Mouse (Mus musculus): Measurements from ENCODE around the gene Hpse2. TPM values are rescaled to one million over a fixed set of nuclear protein-coding genes. Genes with fewer than 3 reads are reported as not detected.

Hpse2 gene
- polyA plus RNA-seq, 1 experiment from 2014 or later, result 0.05 TPM

DNA sequence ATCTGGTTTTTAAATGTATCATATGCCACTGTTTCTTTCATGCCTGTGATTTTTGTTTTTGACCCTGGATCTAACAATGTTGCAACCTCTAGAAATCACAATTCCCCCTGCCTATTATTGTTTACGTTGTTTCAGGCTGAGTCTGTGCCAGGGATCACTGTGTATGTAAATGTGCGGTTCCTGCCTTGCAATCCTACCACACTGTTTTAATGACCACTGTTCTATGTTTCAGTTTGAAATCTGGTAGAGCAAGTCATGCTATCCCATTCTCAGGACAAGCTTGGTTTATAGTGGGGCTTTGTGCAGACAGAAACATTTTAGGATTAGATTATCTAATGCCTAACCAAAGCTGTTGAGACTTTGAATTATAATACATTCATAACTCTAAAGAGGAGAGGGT is 571.9 kb downstream of the Hpse2 start:
- 91% methylated on average over 2 of the region's 2 CpGs for WGBS
- no peak for DNase-seq (ENCODE audit: low spot score)

DNA sequence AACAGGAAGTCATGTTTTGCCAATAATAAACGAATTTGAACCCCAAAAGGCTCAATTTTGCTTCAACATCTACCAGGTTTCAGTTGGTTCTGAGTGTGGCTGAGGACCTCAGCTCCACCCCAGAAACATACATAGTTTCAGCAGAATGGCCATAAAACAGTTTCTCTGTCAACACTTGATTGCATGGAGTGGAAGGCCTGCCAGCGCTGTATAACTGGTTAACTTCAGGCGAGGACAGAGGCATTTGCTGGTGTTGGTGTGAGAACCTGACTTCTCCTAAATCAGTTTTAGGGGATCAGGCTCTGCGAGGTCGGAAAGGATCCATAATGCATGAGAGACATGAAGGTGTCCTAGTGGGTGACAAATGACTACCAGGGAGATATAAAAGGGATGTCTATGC is 578.0 kb downstream of the Hpse2 start:
- Histone ChIP-seq H3K36me3 (ENCODE audit: control insufficient read depth, insufficient read depth, low read length) (no peaks in the 10 kb centered on the region), H3K9me3 (ENCODE audit: control insufficient read depth, low read length) (no peaks in the 10 kb centered on the region), H3K4me2 (no peak overlapping the region), H3K27me3 (replicated peaks; ENCODE audit: control insufficient read depth, insufficient read depth, low read length) (no peaks in the 10 kb centered on the region), H3K4me1 (replicated peaks; ENCODE audit: control insufficient read depth, insufficient read depth, low read length) (no peaks in the 10 kb centered on the region), H3K9ac (ENCODE audit: low read depth, low read length) (no peak overlapping the region), H3K27ac (ENCODE audit: low read depth, low read length) (no peak overlapping the region), H3K4me3 (ENCODE audit: low read depth, low read length) (no peak overlapping the region)
- WGBS, result 71% methylated on average over 5 of the region's 5 CpGs
- ATAC-seq (replicated peaks; ENCODE audit: low FRiP score) (no peak), DNase-seq (ENCODE audit: low spot score) (no peak)

More for the DNA sequence above, 571.9 kb downstream of the Hpse2 start:
- Histone ChIP-seq H3K4me1 (replicated peaks; ENCODE audit: control insufficient read depth, insufficient read depth, low read length) (no peaks in the 10 kb centered on the region), H3K27ac (ENCODE audit: low read depth, low read length) (no peak overlapping the region), H3K36me3 (ENCODE audit: control insufficient read depth, insufficient read depth, low read length) (no peaks in the 10 kb centered on the region), H3K4me3 (ENCODE audit: low read depth, low read length) (no peak overlapping the region), H3K9me3 (ENCODE audit: control insufficient read depth, low read length) (no peaks in the 10 kb centered on the region), H3K4me2 (no peak overlapping the region), H3K27me3 (replicated peaks; ENCODE audit: control insufficient read depth, insufficient read depth, low read length) (no peaks in the 10 kb centered on the region), H3K9ac (ENCODE audit: low read depth, low read length) (no peak overlapping the region)
- ATAC-seq (replicated peaks; ENCODE audit: low FRiP score), result no peak

DNA sequence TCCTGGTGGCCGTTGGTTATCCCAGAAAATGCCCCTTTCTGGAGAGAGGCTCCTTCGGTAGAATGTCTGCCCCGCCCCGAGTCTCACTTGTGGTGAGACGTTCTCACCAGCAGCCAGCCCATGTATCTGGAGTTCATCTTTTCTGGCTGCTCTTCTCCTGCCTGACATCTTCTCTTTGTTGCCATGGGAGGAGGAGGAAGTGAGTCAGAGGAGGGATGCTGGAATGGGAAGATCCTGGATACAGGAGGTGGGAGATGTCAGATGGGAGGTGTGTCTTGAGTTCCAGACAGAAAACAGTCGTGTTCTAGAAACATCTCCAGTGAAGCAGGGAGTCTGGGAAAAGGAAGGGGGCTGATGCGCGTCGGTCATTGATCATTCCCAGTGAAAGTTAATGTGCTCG is 578.7 kb downstream of the Hpse2 start:
- Histone ChIP-seq H3K9ac (ENCODE audit: low read depth, low read length) (no peak overlapping the region), H3K4me1 (replicated peaks; ENCODE audit: control insufficient read depth, insufficient read depth, low read length) (no peaks in the 10 kb centered on the region), H3K9me3 (ENCODE audit: control insufficient read depth, low read length) (no peaks in the 10 kb centered on the region), H3K27ac (ENCODE audit: low read depth, low read length) (no peak overlapping the region), H3K4me2 (no peak overlapping the region), H3K4me3 (ENCODE audit: low read depth, low read length) (no peak overlapping the region), H3K27me3 (replicated peaks; ENCODE audit: control insufficient read depth, insufficient read depth, low read length) (no peaks in the 10 kb centered on the region), H3K36me3 (ENCODE audit: control insufficient read depth, insufficient read depth, low read length) (no peaks in the 10 kb centered on the region)
- DNase-seq (ENCODE audit: low spot score) (no peak), ATAC-seq (replicated peaks; ENCODE audit: low FRiP score) (no peak)
- WGBS, result 78% methylated on average over 10 of the region's 10 CpGs

DNA sequence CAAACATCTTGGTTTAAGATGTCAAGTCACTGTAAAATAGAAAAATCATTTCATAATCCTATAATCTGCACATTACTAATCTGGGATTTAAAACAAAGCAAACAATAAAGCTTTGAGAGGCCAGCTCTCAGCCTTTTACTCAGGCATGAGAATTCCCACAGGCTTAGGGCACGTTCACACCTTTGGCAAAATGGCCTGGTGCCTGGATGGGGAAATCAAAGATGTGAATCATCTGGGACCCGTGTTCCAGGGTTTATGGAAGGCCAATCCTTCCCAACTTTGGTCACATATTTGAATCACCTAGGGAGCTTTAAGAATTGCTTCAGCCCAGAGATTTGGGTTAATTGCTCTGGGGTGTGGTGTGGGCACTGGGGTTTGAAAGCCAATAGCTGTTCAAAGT is 590.3 kb downstream of the Hpse2 start:
- H3K36me3 ChIP-seq (ENCODE audit: control insufficient read depth, insufficient read depth, low read length), result no peaks in the 10 kb centered on the region
- no peak overlapping the region for H3K4me2 ChIP-seq
- no peak overlapping the region for H3K4me3 ChIP-seq (ENCODE audit: low read depth, low read length)
- 63% methylated on average over 2 of the region's 2 CpGs for WGBS
- H3K4me1 ChIP-seq (replicated peaks; ENCODE audit: control insufficient read depth, insufficient read depth, low read length), result no peaks in the 10 kb centered on the region
- H3K9me3 ChIP-seq (ENCODE audit: control insufficient read depth, low read length), result no peaks in the 10 kb centered on the region
- no peak overlapping the region for H3K9ac ChIP-seq (ENCODE audit: low read depth, low read length)
- ATAC-seq (replicated peaks; ENCODE audit: low FRiP score), result no peak
- DNase-seq (ENCODE audit: low spot score), result no peak
- peaks cover 11% of the 10 kb centered on the region for H3K27me3 ChIP-seq (replicated peaks; ENCODE audit: control insufficient read depth, insufficient read depth, low read length)
- H3K27ac ChIP-seq (ENCODE audit: low read depth, low read length), result no peak overlapping the region

DNA sequence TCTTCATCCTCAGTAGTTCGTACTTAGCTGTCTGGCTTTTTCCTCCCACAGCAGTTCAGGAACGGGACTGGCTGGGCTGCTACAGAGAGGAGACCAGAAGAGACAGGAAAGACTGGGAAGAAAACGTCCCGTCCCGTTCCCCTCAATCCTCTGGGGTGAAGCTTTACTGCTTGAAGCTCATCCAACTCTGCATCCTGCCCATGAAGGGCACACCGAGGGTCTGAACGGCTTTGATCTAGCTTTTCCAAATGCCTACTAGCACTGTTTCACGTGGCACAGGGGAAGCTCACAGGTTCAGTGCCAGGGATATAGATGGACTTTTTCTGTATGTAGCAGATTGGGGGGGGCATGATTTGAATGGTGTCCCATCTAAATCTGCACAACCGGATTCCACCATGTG is 592.4 kb downstream of the Hpse2 start:
- WGBS, result 33% methylated on average over 9 of the region's 9 CpGs
- Histone ChIP-seq H3K4me3 (ENCODE audit: low read depth, low read length) (no peak overlapping the region), H3K9ac (ENCODE audit: low read depth, low read length) (no peak overlapping the region), H3K4me2 (peak overlapping the region; percentile 70), H3K9me3 (ENCODE audit: control insufficient read depth, low read length) (no peaks in the 10 kb centered on the region), H3K36me3 (ENCODE audit: control insufficient read depth, insufficient read depth, low read length) (no peaks in the 10 kb centered on the region), H3K27me3 (replicated peaks; ENCODE audit: control insufficient read depth, insufficient read depth, low read length) (peaks cover 11% of the 10 kb centered on the region), H3K27ac (ENCODE audit: low read depth, low read length) (no peak overlapping the region), H3K4me1 (replicated peaks; ENCODE audit: control insufficient read depth, insufficient read depth, low read length) (no peaks in the 10 kb centered on the region)
- DNase-seq (ENCODE audit: low spot score), result no peak
- ATAC-seq (replicated peaks; ENCODE audit: low FRiP score), result no peak

DNA sequence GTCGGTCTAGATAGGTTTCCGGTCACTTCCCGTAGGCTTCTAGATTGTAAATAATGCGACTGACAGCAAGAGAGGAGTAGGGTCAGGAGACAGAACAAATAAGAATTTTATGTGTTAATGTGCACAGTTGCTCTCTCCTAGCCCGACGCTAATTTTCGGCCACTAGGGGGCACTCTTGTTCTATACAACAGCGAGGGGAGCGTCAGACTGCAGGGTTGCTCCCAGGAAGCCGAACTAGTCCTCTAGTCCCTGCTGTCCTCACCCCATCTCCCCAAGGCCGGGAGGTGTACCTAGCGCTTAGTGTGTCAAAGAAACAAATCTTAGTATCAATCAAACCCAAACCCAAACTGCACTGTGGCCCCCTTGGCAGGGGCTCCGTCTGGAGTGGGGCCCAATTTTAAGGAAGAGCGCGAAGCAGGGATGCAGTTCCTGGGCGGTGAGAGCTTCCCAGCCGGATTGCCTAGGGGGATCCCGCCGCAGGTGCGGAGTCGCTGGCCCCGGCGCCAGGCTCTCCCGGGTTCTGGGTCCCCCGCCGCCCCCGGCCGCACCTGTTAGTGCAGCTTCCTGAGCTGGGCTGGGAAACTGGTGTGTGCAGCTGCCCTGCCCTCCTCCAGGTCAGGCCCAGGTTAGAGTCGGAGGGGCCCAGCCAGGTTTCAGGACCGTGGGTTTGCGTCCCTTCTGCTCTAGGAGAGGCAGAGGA is 593.1 kb downstream of the Hpse2 start:
- peak overlapping the region; percentile 70 for H3K4me2 ChIP-seq
- ATAC-seq (replicated peaks; ENCODE audit: low FRiP score) (peak; percentile 61; the same call in 1 of the 2 replicates), DNase-seq (ENCODE audit: low spot score) (peak; percentile 90)
- 2% methylated on average over 31 of the region's 31 CpGs for WGBS
- H3K27me3 ChIP-seq (replicated peaks; ENCODE audit: control insufficient read depth, insufficient read depth, low read length), result peaks cover 11% of the 10 kb centered on the region
- H3K4me3 ChIP-seq (ENCODE audit: low read depth, low read length), result peak overlapping the region; percentile 34
- H3K9me3 ChIP-seq (ENCODE audit: control insufficient read depth, low read length), result no peaks in the 10 kb centered on the region
- no peaks in the 10 kb centered on the region for H3K4me1 ChIP-seq (replicated peaks; ENCODE audit: control insufficient read depth, insufficient read depth, low read length)
- H3K9ac ChIP-seq (ENCODE audit: low read depth, low read length), result no peak overlapping the region
- no peak overlapping the region for H3K27ac ChIP-seq (ENCODE audit: low read depth, low read length)
- no peaks in the 10 kb centered on the region for H3K36me3 ChIP-seq (ENCODE audit: control insufficient read depth, insufficient read depth, low read length)

DNA sequence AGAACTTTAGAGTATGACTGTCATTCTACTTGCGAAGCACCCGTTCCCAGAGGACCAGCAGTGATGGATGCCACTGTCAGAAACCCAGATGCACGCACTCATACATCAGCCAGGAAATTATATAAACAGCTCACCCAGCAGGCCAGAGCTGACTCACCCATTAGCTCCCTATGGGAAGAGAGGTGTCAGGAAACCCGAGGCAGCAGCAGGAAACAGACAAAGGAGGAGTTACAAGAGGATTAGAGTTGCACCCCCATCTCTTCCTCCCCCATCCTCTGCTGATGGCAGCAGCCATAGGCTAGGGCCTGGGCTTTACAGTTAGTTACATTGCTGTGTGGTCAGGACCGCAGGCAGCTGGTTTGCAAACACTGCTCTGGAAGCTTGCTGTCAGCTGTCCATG is 599.8 kb downstream of the Hpse2 start:
- H3K36me3 ChIP-seq (ENCODE audit: control insufficient read depth, insufficient read depth, low read length), result no peaks in the 10 kb centered on the region
- DNase-seq (ENCODE audit: low spot score), result no peak
- H3K4me1 ChIP-seq (replicated peaks; ENCODE audit: control insufficient read depth, insufficient read depth, low read length), result 0 out of 2 replicates have a peak, but pooled peaks cover 3% of the 10 kb centered on the region
- no peak overlapping the region for H3K9ac ChIP-seq (ENCODE audit: low read depth, low read length)
- 35% methylated on average over 5 of the region's 5 CpGs for WGBS
- H3K9me3 ChIP-seq (ENCODE audit: control insufficient read depth, low read length), result no peaks in the 10 kb centered on the region
- no peak overlapping the region for H3K27ac ChIP-seq (ENCODE audit: low read depth, low read length)
- H3K4me3 ChIP-seq (ENCODE audit: low read depth, low read length), result no peak overlapping the region
- no peaks in the 10 kb centered on the region; the same call in 1 of the 2 replicates for H3K27me3 ChIP-seq (replicated peaks; ENCODE audit: control insufficient read depth, insufficient read depth, low read length)
- no peak for ATAC-seq (replicated peaks; ENCODE audit: low FRiP score)
- no peak overlapping the region for H3K4me2 ChIP-seq

DNA sequence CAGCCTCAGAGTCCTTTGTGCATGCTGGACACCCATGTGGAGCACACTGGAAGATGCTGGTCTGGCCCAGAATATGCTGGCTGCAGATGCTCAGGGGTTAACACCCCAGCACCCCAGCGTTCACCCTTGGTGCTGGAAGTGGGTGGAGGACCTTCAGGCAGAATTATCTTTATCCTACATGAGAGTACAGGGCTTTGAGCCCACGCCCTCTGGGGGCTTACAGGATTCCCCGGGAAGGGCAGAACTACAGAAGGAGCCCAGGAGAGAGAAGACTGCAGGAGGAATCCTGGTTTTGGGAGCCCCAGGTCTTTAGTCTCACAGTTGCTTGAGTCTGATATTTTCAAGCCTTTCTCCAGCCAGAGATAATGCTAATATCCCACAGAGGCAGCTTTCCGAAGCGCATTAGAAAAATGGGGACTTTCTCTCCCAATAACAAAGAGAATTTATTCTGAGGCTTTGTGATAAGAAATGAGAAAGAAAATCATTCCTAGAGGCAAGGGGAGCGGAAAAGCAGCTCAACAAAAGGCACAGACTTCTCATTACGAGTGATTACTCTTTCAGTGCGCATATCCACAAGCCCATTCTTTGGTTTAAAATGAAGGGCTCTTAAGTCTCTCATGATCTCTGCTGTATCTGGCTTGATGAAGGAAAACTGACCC is 602.5 kb downstream of the Hpse2 start:
- no peak overlapping the region for H3K4me2 ChIP-seq
- H3K9me3 ChIP-seq (ENCODE audit: control insufficient read depth, low read length), result no peaks in the 10 kb centered on the region
- H3K9ac ChIP-seq (ENCODE audit: low read depth, low read length), result no peak overlapping the region
- DNase-seq (ENCODE audit: low spot score) (no peak), ATAC-seq (replicated peaks; ENCODE audit: low FRiP score) (no peak)
- H3K4me1 ChIP-seq (replicated peaks; ENCODE audit: control insufficient read depth, insufficient read depth, low read length), result 0 out of 2 replicates have a peak, but pooled peaks cover 3% of the 10 kb centered on the region
- no peak overlapping the region for H3K27ac ChIP-seq (ENCODE audit: low read depth, low read length)
- WGBS, result 54% methylated on average over 8 of the region's 8 CpGs
- H3K36me3 ChIP-seq (ENCODE audit: control insufficient read depth, insufficient read depth, low read length), result no peaks in the 10 kb centered on the region
- H3K27me3 ChIP-seq (replicated peaks; ENCODE audit: control insufficient read depth, insufficient read depth, low read length), result no peaks in the 10 kb centered on the region; the same call in 1 of the 2 replicates
- no peak overlapping the region for H3K4me3 ChIP-seq (ENCODE audit: low read depth, low read length)

DNA sequence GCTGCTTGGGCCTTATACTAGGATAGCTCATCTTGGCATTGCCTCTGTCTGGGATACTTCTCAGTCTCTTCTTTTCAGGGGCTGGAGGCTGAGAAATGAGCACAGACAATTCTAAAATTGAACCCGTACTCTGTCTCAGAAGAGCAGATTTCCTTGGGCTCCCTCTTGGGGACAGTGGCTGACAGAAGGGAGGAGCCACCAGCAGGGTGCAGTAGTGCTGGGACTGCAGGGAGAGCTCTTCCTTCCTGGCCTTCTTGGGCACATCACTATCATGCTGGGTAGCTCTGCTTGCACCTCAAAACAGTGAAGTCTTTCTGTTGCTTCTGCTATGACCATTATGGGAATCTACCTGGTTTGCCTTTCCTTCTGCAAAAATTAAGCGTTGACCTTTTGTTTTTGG is 603.0 kb downstream of the Hpse2 start:
- Histone ChIP-seq H3K9me3 (ENCODE audit: control insufficient read depth, low read length) (no peaks in the 10 kb centered on the region), H3K4me2 (no peak overlapping the region), H3K36me3 (ENCODE audit: control insufficient read depth, insufficient read depth, low read length) (no peaks in the 10 kb centered on the region), H3K27ac (ENCODE audit: low read depth, low read length) (no peak overlapping the region), H3K27me3 (replicated peaks; ENCODE audit: control insufficient read depth, insufficient read depth, low read length) (no peaks in the 10 kb centered on the region; the same call in 1 of the 2 replicates), H3K4me1 (replicated peaks; ENCODE audit: control insufficient read depth, insufficient read depth, low read length) (0 out of 2 replicates have a peak, but pooled peaks cover 3% of the 10 kb centered on the region), H3K4me3 (ENCODE audit: low read depth, low read length) (no peak overlapping the region), H3K9ac (ENCODE audit: low read depth, low read length) (no peak overlapping the region)
- WGBS, result 38% methylated on average over 2 of the region's 2 CpGs
- DNase-seq (ENCODE audit: low spot score) (no peak), ATAC-seq (replicated peaks; ENCODE audit: low FRiP score) (no peak)
